Mouse (Mus musculus) liver, adult 2 months (tissue): Measurements from ENCODE around the gene Clec3a.

Source experiments
- CTCF ChIP-seq: fragments of 200-500 bp; IDR thresholded peaks from 2 replicates; pipeline ENCODE4 v1.5.1; 2011; ENCODE audit warnings: low read depth, low read length, control low read depth
- POLR2A ChIP-seq: fragments of 200-500 bp; IDR thresholded peaks from 2 replicates; pipeline ENCODE4 v1.6.1; 2011; ENCODE audit warnings: low read length, control low read depth; ENCODE audit not compliant: insufficient read depth; ENCODE audit errors: extremely low read depth

- TF ChIP-seq CTCF (no peak), POLR2A (no peak)
These were observed 34.4 kb downstream of the Clec3a start for GRCm38 (mm10) chr8:114452278-114452677.
